Mouse (Mus musculus) bone marrow, adult 2 months (tissue): ENCODE data around the gene Clec4a1. TPM values are rescaled to one million over a fixed set of nuclear protein-coding genes. Genes with fewer than 3 reads are reported as not detected.

Experiments
- H3K27ac ChIP-seq: fragments of 200-500 bp; 2 replicates; pipeline ENCODE4 v1.5.1; 2012; ENCODE audit warnings: low read depth, mild to moderate bottlenecking, control low read depth, inconsistent platforms, low read length; ENCODE audit not compliant: control insufficient read depth, poor library complexity, insufficient read depth
- H3K4me1 ChIP-seq: fragments of 200-500 bp; 2 replicates; pipeline ENCODE4 v1.6.1; 2011; ENCODE audit warnings: low read length; ENCODE audit not compliant: control insufficient read depth, insufficient read depth
- H3K4me3 ChIP-seq: fragments of 200-500 bp; replicated peaks from 2 replicates; pipeline ENCODE3; 2011; ENCODE audit warnings: mild to moderate bottlenecking, low read depth, low read length, control low read depth; ENCODE audit not compliant: control insufficient read depth
- CTCF ChIP-seq: fragments of 200-500 bp; IDR thresholded peaks from 2 replicates; pipeline ENCODE4 v1.5.1; 2011; ENCODE audit warnings: low read length, control low read depth; ENCODE audit not compliant: control insufficient read depth, insufficient read depth
- POLR2A ChIP-seq: fragments of 200-500 bp; IDR thresholded peaks from 2 replicates; pipeline ENCODE4 v1.6.1; 2011; ENCODE audit warnings: low read depth, mild to moderate bottlenecking, control low read depth, low read length, borderline replicate concordance; ENCODE audit not compliant: control insufficient read depth
- WGBS: fragments of 180-500 bp; shearing (Covaris S2); methylation state at CpG from one replicate; pipeline ENCODE4 v1.1.7; 2018; 5-methylcytosine and 5-hydroxymethylcytosine counted together
- polyA plus RNA-seq: library from polyadenylated mRNA; stranded (reverse); fragments of >200 nt; gene quantifications from 2 replicates; pipeline ENCODE4 v1.2.4, GENCODE M21; 2011; ENCODE audit warnings: low replicate concordance; ENCODE audit not compliant: missing spikeins, insufficient read depth, insufficient read length

The Clec4a1 gene
- polyA plus RNA-seq, 1 experiment = 26.6 TPM

DNA sequence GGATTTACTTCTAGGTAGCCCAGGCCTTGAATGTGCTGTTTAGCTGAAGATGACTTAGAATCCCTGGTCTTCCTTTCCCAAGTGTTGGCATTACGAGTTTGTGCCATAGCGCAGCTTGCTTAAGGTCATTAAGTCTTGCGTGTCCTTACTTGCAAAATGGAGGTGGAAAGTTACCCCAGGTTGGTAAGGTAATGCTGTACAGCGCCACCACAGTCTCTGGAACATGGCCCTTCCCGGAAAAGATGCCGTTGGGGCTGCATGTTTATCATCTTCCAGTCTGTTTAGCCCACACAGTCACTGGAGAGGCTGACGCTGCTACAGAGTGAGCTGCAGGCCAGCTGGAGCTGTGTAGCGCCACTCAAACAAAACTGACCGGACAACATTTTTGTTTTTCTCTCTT, 38.0 kb upstream of the Clec4a1 start:
- Histone ChIP-seq H3K27ac (no peak overlapping the region), H3K4me3 (no peak overlapping the region), H3K4me1 (no peaks in the 10 kb centered on the region; the same call in 1 of the 2 replicates)
- no peak for TF ChIP-seq CTCF
- no peak for TF ChIP-seq POLR2A
- WGBS = 91% methylated on average over 9 of the region's 9 CpGs

DNA sequence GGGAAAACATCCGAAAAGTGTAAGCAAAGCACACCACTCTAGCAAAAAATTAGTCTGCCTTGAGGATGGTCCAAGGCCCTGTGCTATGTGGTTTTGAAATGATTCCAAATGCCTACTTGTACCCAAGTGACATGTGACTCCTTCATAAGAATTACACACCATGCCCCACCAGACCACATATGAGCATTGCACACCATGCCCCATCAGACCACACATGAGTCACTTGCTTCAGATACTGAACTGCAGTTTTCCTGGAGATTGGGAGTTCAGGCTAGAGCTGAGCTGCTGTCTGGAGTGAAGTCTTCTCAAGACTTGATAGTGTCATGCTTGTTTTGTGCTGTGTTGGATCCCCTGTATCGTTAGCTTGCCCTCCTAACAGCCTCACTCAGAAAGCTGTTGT, 32.0 kb upstream of the Clec4a1 start:
- TF ChIP-seq POLR2A = no peak
- no peak for TF ChIP-seq CTCF
- no peaks in the 10 kb centered on the region for H3K4me1 ChIP-seq
- no peak overlapping the region for H3K4me3 ChIP-seq
- WGBS = 87% methylated on average over 2 of the region's 2 CpGs
- no peak overlapping the region for H3K27ac ChIP-seq

DNA sequence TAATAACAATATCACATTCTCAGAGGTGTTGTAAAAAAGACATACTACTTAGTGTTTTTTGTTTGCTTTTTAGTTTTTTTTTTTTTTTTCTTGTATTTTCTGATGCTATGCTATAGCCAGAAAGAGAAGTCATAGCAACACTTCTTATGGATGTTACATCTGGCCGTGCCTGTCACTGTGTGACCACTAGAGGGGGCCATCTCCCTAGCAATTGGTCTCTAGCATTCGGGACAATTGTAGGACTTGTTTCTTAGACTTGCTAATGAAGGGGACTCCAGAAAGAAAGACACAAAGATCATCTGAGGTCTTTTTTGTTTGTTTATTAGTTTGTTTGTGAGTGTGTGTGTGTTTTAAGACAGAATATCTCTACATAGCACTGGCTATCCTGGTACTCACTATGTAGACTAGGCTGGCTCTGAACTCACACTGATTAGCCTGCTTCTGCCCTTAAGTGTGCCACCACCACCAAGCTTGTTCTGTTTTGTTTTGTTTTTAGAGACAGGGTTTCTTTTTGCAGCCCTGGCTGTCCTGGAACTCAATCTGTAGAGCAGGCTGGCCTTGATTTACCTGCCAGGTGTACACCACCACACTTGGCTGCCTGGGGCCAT, 29.1 kb upstream of the Clec4a1 start:
- no peak overlapping the region for H3K27ac ChIP-seq
- WGBS = 4% methylated on average over 2 of the region's 2 CpGs
- no peaks in the 10 kb centered on the region for H3K4me1 ChIP-seq
- no peak overlapping the region for H3K4me3 ChIP-seq
- TF ChIP-seq POLR2A (no peak), CTCF (peak; percentile 84)

DNA sequence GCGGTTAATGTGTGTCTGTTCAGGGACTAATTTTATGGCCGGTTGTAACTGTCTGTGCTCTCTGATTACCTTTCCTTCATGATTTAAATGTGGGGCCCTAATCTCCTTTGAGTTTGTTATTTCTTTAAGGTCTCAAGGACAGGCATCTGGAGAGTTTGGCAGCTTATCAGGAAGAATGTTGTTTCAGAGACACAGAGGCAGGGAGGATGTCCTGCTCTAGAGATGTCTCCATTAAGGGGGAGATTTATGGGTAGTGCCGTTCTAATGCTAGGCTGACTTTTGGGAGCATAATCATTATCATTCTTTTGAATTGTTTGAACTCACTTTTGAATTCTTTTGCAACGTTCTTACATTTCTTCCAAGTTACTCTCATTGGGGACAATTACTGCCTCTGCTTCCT, 1.7 kb upstream of the Clec4a1 start:
- Histone ChIP-seq H3K4me3 (no peak overlapping the region), H3K4me1 (peaks cover 3% of the 10 kb centered on the region; the same call in 1 of the 2 replicates), H3K27ac (no peak overlapping the region)
- WGBS = 65% methylated on average over 4 of the region's 4 CpGs
- no peak for TF ChIP-seq POLR2A
- TF ChIP-seq CTCF = no peak

DNA sequence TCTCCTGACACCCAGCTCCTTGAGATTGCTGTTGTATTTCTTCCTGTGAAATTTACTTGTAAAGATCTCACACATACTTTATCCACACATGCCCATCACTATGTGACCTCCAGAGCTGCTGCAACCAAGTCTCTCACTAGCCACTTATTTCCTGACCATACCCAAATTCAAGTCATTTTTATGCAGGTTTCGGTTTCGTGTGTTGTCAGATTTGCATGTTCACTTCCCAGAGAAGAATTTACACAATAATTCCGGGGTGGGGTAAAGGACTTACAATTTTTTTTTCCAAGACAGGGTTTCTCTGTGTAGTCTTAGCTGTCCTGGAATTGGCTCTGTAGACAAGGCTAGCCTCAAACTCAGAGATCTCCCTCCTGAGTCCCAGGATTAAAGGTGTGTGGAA, 13.2 kb downstream of the Clec4a1 start:
- TF ChIP-seq POLR2A (no peak), CTCF (no peak)
- Histone ChIP-seq H3K4me1 (no peaks in the 10 kb centered on the region; the same call in 1 of the 2 replicates), H3K4me3 (no peak overlapping the region), H3K27ac (peak overlapping the region; percentile 65; the same call in 1 of the 2 replicates)
- WGBS = 28% methylated on average over 3 of the region's 3 CpGs

DNA sequence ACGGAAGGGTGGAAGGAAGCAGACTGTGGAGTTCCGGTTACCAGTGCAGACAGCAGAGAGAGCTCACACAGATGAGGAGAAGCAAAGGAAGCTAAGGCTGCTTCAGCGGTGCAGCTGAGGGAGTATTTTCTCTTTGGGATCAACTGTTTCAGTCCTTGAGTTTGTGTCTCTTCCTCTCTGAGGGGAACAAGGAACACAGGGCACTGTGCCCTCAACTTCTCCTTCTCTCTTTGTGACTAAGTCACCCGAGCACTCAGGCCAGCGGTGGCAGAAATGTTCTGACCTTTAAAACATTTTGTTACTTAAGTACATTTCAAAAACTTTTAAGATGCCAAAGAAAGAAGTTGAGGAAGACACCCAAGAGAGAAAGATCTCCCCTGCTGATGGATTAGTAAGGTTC, 18.0 kb downstream of the Clec4a1 start:
- WGBS = 38% methylated on average over 5 of the region's 5 CpGs
- Histone ChIP-seq H3K27ac (peak overlapping the region; percentile 72; the same call in 1 of the 2 replicates), H3K4me3 (no peak overlapping the region)

DNA sequence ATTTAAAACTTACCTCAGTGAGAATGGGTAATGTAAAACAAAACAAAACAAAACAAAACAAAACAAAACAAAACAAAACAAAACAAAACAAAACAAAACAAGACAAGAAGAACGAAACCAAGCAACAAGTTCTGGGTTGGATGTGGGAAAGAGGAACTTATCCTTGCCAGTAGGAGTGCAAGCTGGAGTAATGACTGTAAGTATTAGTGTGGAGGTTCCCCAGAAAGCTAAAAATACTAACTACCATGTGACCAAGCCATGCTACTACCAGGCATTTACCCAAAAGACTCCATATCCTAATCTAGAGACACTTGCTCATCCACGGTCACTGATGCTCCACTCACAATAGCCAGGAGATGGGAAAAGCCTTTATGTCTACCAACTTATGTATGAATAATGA, 25.1 kb downstream of the Clec4a1 start:
- no peaks in the 10 kb centered on the region; the same call in 1 of the 2 replicates for H3K4me1 ChIP-seq
- no peak overlapping the region for H3K4me3 ChIP-seq
- H3K27ac ChIP-seq = no peak overlapping the region
- TF ChIP-seq POLR2A (no peak), CTCF (no peak)
- 36% methylated on average over 2 of the region's 2 CpGs for WGBS

More for the DNA sequence above, 18.0 kb downstream of the Clec4a1 start:
- TF ChIP-seq CTCF (no peak), POLR2A (no peak)
- peaks cover 1% of the 10 kb centered on the region; the same call in 1 of the 2 replicates for H3K4me1 ChIP-seq

DNA sequence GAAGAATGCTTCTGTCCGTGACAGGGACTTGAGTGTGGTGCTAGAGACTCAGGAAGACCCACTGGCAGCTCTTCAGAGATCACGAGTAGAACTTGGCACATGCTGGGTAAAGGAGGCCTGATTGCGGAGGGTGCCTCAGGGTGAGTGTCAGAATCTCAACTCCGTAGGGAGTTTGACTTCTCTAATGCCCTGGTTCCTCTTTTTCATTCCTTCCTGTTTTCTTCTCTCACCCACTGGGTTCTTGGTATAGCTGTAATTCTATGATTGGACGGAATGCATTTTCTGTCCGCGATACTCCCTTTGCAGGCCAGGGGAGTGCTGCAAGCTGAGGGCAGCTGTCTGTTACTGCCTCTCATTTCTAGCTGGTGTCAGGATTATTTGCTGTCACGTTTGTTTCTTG, 30.8 kb downstream of the Clec4a1 start, which contains the start of gene Clec4a3:
Gene Clec4a3 (plus strand): TSS at position 115 of the 400 bp plus-strand sequence.
- Histone ChIP-seq H3K27ac (peak within 1 kb of the TSS; percentile 26), H3K4me1 (peaks cover 1% of the 10 kb centered on the region; the same call in 1 of the 2 replicates), H3K4me3 (peak within 1 kb of the TSS; percentile 19)
- no peak for TF ChIP-seq CTCF
- no peak for TF ChIP-seq POLR2A
- WGBS = 6% methylated on average over 8 of the region's 8 CpGs

DNA sequence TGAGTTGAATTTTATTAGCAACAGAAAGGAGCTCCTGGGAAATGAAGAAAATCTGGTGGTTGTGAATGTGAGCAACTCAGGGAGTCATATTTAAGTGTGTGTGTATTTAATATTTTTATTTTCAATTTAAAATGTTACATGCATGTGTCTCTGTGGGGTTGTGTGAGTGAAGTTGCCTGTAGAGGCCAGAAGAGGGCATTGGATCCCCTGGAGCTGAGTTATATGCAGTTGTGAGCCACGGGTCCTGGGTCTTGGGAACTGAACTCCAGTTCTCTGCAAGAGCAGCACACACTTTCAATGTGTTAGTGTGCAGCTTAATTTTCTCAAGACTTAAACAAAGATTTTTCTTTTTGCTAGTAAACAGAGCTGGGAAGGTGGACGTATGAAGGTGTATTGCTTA, 42.9 kb downstream of the Clec4a1 start:
- no peaks in the 10 kb centered on the region for H3K4me1 ChIP-seq
- no peak overlapping the region for H3K27ac ChIP-seq
- TF ChIP-seq POLR2A = no peak
- TF ChIP-seq CTCF = peak; percentile 35; the same call in 1 of the 2 replicates
- 50% methylated on average over 2 of the region's 2 CpGs for WGBS
- H3K4me3 ChIP-seq = no peak overlapping the region
